Mouse (Mus musculus) erythroblast, embryonic 14.5 days (primary cell): ENCODE results near the gene Nubp2. TPM values are rescaled to one million over a fixed set of nuclear protein-coding genes. Genes with fewer than 3 reads are reported as not detected.
A peak's percentile ranks its signal among the peaks of the same experiment; 100 is the strongest.

Experiments used
- H3K27me3 ChIP-seq: 2 replicates; pipeline ENCODE4 v1.6.1; 2012; ENCODE audit warnings: inconsistent platforms; ENCODE audit not compliant: control insufficient read depth
- H3K36me3 ChIP-seq: 2 replicates; pipeline ENCODE4 v1.6.1; 2012; ENCODE audit warnings: mild to moderate bottlenecking, inconsistent platforms; ENCODE audit not compliant: control insufficient read depth
- H3K4me1 ChIP-seq: 2 replicates; pipeline ENCODE4 v1.6.1; 2012; ENCODE audit warnings: inconsistent platforms; ENCODE audit not compliant: control insufficient read depth
- H3K4me3 ChIP-seq: replicated peaks from 2 replicates; pipeline ENCODE3; 2012; ENCODE audit warnings: moderate library complexity, mild to moderate bottlenecking, inconsistent platforms
- H3K9me3 ChIP-seq: 2 replicates; pipeline ENCODE4 v1.6.1; 2012; ENCODE audit warnings: low read length, inconsistent platforms, mixed read lengths; ENCODE audit not compliant: control insufficient read depth
- GATA1 ChIP-seq: IDR thresholded peaks from 2 replicates; pipeline ENCODE4 v1.6.1; 2012; ENCODE audit warnings: low read length, inconsistent platforms, mixed read lengths
- TAL1 ChIP-seq: IDR thresholded peaks from 3 replicates; pipeline ENCODE4 v1.6.1; 2012; ENCODE audit warnings: low read length, inconsistent platforms, mixed read lengths
- polyA plus RNA-seq: library from polyadenylated mRNA; stranded (reverse); fragments of >175 nt; gene quantifications from 2 replicates; pipeline ENCODE4 v1.2.3, GENCODE M21; 2012

Nubp2 gene
- polyA plus RNA-seq, 1 experiment: 7.5 TPM

DNA sequence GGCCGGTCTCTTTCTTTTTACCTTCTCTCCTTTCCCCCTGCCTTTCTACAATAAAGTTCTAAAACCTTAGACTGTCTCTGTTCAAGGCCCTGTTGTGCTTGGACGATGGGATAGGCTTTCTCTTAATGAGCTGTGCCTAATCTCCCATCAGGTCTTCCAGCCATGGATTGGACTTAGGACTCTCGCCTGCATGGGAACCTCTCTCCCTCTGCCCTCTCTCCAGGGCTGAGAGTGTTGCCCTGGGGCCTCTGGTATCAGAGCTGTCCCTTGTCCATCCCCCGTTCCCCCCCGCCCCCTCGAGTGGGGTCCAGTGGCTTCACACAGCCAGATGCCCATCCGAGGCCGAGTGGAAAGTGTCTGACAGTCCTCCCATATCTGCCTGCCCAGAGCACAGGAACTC, 11.2 kb downstream of the Nubp2 start:
- no peak overlapping the region for H3K4me3 ChIP-seq
- peaks cover 2% of the 10 kb centered on the region; the same call in 1 of the 2 replicates for H3K36me3 ChIP-seq
- H3K27me3 ChIP-seq: no peaks in the 10 kb centered on the region; the same call in none of the 2 replicates
- H3K9me3 ChIP-seq: no peaks in the 10 kb centered on the region
- H3K4me1 ChIP-seq: peaks cover 8% of the 10 kb centered on the region
- no peak for TF ChIP-seq GATA1
- TF ChIP-seq TAL1: no peak

DNA sequence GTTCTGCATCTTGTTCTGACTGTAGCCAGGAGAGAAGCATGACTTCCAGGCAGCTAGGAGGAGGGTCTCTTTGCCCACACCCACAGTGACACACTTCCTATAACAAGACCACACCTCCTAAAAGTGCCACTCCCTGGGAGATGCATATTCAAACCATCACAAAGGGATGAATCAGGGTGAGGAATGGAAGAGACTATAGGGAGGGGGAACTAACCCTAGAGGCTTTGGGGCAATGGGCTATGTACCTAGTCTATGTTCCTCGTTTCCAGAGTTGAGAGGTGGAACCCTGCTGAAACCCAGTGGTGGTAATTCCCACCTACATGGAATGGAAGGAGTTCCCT, 11.8 kb downstream of the Nubp2 start:
- peaks cover 8% of the 10 kb centered on the region for H3K4me1 ChIP-seq
- H3K27me3 ChIP-seq: peaks cover 3% of the 10 kb centered on the region
- H3K9me3 ChIP-seq: no peaks in the 10 kb centered on the region
- H3K36me3 ChIP-seq: no peaks in the 10 kb centered on the region
- TF ChIP-seq GATA1 (no peak), TAL1 (no peak)
- no peak overlapping the region for H3K4me3 ChIP-seq

DNA sequence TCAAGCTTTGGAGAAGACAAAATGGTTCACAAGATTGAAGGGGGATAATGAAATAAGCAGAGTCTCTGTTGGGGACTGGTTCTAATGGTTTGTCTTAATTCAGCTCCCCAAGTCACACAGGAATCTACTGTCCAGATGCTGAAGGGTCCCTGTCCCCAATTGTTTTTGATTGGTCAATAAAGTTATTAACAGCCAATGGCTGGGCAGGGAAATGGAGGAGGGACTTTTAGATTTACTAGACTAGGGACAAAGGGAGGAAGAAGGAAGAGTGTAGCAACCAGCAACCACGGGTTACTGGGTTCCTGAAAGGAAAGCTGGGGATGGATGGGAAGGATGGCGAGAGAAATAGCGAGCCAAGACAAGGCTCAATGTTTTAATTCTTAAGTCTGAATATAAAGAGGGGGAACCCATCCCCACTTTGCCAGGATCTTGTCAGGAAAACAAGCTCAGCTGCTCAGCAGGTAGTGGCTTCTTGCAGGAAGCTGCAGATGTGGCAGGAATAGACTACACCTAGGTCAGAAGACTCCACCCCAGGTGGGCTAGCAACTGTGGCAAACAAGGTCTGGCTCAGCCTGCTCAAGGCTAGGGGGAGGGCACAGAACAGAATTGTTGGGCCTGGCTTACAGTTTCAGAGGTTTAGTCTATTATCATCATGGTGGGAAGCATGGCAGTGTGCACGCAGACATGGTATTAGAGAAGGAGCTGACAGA, 12.3 kb downstream of the Nubp2 start:
- Histone ChIP-seq H3K4me3 (no peak overlapping the region), H3K9me3 (no peaks in the 10 kb centered on the region), H3K27me3 (peaks cover 4% of the 10 kb centered on the region), H3K36me3 (no peaks in the 10 kb centered on the region), H3K4me1 (peaks cover 8% of the 10 kb centered on the region)
- no peak for TF ChIP-seq TAL1
- TF ChIP-seq GATA1: no peak

DNA sequence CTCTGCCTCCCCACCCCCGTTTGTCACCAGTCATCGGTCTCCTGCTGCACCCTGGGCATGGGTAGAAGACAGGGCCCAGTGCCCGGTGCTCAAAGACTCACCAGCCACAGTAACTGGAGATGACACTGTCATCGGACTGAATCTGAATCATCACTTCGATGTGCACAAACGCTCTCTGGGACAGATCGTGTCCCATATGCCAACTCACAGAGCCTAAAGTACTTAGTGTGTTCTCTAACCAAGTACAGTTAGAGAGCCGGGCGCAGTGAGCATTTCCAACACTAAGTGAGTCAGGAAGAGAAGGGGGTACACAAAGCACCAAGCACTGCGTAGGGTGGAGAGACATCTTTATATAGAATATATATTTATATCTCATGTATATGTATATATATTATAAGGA, 18.2 kb downstream of the Nubp2 start:
- Histone ChIP-seq H3K4me3 (no peak overlapping the region), H3K4me1 (peaks cover 1% of the 10 kb centered on the region), H3K27me3 (peaks cover 4% of the 10 kb centered on the region; the same call in 1 of the 2 replicates), H3K9me3 (no peaks in the 10 kb centered on the region), H3K36me3 (peaks cover 49% of the 10 kb centered on the region)
- TF ChIP-seq GATA1 (no peak), TAL1 (no peak)

DNA sequence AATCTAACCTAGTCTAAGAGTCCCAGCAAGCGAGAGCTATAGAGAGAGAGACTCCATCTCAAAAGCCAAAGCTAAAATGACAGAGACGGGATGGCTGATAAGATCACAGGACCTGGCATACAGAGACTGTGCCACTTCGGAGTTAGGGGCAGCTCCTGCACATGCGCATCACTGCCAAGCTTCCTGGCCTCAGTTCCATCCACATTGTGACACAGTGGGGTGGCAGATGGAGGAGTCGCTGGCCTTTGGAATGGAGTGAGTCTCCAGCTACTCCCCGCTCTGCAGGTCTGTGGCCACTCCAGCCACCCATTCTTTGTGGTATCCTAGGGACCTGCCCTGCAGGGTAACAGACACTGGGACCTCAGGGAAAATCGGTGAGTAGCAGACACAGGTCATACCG, 20.4 kb downstream of the Nubp2 start, which contains the start of gene Igfals:
Igfals (plus strand) TSS at position 222 of the 400 bp plus-strand sequence.
- peaks cover 70% of the 10 kb centered on the region for H3K36me3 ChIP-seq
- H3K4me3 ChIP-seq: no peak within 1 kb of the TSS
- H3K4me1 ChIP-seq: peaks cover 9% of the 10 kb centered on the region
- no peaks in the 10 kb centered on the region for H3K9me3 ChIP-seq
- H3K27me3 ChIP-seq: peaks cover 4% of the 10 kb centered on the region; the same call in 1 of the 2 replicates
- TF ChIP-seq TAL1 (no peak), GATA1 (no peak)

DNA sequence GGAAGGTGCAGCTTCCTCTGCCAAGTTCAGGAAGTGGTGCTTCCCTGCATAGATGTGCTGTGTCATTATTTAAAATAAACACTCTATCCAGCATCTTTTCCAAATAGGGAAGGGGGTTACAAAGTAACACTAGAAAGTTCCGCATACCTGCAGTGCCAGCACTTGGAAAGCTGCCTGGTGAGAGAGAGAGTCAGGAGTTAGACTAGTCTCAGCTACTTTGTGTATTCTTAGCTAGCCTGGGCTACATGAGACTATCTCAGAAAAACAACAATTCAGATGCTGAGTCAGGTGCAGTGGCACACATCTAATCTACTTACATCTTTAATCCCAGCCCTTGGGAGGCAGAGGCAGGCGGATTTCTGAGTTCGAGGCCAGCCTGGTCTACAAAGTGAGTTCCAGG, 24.4 kb downstream of the Nubp2 start:
- H3K27me3 ChIP-seq: no peaks in the 10 kb centered on the region
- no peak overlapping the region for H3K4me3 ChIP-seq
- TF ChIP-seq TAL1 (no peak), GATA1 (no peak)
- peaks cover 96% of the 10 kb centered on the region for H3K36me3 ChIP-seq
- peaks cover 48% of the 10 kb centered on the region for H3K4me1 ChIP-seq
- H3K9me3 ChIP-seq: no peaks in the 10 kb centered on the region

DNA sequence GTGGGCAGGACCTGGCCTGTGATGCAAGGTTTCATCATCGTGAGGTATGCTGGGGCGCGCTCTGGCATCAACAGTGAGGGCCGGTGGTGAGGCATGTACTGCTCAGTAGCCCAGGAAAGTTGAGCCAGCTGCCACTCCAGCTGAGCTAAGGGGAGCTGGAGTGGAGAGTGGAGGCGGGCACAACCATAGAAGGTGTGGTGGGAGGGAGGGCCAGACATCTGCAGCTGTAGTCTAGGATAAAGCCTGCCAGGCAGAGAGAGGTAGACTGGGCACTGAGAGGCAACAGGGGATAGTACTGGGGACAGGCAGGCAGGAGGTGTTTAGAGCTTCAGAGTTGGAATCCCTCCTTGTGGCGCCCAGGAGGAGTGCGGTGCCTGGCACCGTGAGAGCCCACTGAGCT, 26.1 kb downstream of the Nubp2 start:
- TF ChIP-seq GATA1 (no peak), TAL1 (no peak)
- no peaks in the 10 kb centered on the region for H3K9me3 ChIP-seq
- peaks cover 96% of the 10 kb centered on the region for H3K36me3 ChIP-seq

DNA sequence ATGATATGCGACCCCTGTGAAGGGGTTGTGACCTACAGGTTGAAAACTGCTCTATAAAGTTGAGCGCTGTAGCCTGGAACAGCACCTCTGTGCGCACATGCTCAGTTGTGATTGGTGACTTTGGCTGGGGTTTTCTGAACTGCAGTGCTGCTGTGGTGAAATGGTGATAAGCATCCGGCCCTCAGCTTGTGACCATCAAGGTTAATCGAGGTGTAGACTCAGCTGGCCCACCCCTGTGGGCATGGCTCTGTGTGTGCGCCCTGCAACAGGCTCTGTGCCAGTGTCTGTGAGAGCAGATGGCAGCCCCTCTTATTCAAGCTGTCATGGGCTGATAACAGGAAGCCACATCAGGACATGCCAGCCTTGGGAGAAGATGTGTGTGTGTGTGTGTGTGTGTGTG, 27.2 kb downstream of the Nubp2 start:
- Histone ChIP-seq H3K36me3 (peaks cover 96% of the 10 kb centered on the region), H3K27me3 (no peaks in the 10 kb centered on the region), H3K4me1 (peaks cover 61% of the 10 kb centered on the region), H3K4me3 (peak overlapping the region; percentile 5), H3K9me3 (no peaks in the 10 kb centered on the region)
- peak; percentile 43; the same call in 1 of the 2 replicates for TF ChIP-seq GATA1
- peak; percentile 85 for TF ChIP-seq TAL1

More for the DNA sequence above, 26.1 kb downstream of the Nubp2 start:
- H3K4me3 ChIP-seq: peak overlapping the region; percentile 46
- no peaks in the 10 kb centered on the region for H3K27me3 ChIP-seq
- H3K4me1 ChIP-seq: peaks cover 62% of the 10 kb centered on the region

DNA sequence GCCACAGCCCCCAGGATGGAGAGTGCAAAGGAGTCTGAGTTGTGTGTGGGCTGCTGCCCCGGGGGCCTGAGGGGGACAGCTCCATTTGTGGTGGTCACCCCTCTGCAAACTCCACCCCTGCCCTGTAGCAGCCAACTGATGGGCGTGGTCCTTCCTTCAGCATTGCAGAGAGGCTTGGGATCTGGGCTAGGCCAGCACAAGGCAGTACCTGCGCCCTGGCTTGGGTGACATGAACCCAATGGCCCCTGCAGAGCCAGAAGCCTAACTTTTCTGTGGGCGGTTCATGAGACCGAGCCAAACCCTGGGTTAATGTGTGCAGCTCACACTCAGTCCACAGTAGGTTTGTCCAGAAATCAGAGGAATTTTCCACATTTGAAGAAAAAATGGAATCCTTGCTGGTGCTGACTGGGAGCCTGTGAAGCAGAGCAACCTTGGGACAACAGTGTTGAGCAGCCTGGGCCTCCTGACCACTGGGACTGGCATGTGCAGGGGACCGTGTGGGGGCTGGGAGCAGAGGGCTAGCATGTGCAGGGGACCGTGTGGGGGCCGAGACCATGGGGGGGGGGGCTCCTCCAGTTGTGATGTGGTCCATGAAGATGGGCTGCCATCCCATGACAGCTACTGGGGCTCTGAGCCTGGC, 28.2 kb downstream of the Nubp2 start:
- H3K4me1 ChIP-seq: peaks cover 64% of the 10 kb centered on the region
- H3K9me3 ChIP-seq: no peaks in the 10 kb centered on the region
- no peaks in the 10 kb centered on the region for H3K27me3 ChIP-seq
- H3K4me3 ChIP-seq: peak overlapping the region; percentile 17
- H3K36me3 ChIP-seq: peaks cover 96% of the 10 kb centered on the region
- TF ChIP-seq TAL1: no peak
- TF ChIP-seq GATA1: no peak
